Mouse (Mus musculus): ENCODE measurements around the gene Sstr4. TPM values are rescaled to one million over a fixed set of nuclear protein-coding genes. Genes with fewer than 3 reads are reported as not detected.

Sstr4 gene
- polyA plus RNA-seq, 1 experiment from 2014 or later: 1.1 TPM

DNA sequence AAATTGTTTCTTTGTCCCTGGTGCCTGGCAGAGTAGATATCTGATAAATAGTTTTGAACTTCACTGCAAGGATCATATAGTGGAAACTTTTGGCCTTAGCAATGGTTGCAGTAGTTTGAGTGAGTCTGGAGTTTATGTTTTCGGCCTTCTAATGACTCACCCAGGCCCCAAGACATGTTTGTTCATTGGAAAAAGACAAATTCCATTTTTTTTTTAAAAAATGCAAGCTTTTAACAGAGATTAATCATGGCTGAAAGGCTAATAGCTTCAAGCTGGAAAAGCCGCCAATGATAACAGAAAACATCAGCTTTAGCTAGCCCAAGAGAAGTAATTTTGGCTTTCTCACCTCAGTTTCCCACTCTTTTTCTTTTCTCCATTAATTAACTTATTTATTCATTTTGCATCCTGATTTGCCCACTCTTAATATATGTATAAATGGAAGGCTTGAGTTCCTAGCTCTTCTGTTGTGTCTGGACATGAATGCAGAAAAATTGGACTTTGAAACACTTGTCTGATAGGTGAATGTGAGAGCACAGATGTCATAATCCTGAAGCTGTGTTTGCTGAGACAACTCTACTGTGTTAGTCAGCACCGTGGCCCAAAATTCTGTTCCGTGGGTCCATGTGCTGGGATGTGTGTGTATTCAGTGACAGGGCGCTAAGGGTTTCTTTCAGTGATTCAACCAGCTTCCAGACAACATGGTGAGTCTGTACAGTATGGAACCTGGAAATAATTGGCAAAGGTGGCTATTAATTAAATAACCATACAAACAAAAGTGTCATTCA lies 3.9 kb downstream of the Sstr4 start:
- WGBS: 85% methylated on average over 5 of the region's 5 CpGs
- Histone ChIP-seq H3K36me3 (replicated peaks) (no peaks in the 10 kb centered on the region), H3K27ac (no peak overlapping the region), H3K9me3 (no peaks in the 10 kb centered on the region), H3K4me3 (no peak overlapping the region), H3K27me3 (ENCODE audit: poor library complexity, severe bottlenecking) (peaks cover 47% of the 10 kb centered on the region), H3K4me1 (peaks cover 19% of the 10 kb centered on the region)
- DNase-seq (ENCODE audit: extremely low spot score, low spot score): no peak

DNA sequence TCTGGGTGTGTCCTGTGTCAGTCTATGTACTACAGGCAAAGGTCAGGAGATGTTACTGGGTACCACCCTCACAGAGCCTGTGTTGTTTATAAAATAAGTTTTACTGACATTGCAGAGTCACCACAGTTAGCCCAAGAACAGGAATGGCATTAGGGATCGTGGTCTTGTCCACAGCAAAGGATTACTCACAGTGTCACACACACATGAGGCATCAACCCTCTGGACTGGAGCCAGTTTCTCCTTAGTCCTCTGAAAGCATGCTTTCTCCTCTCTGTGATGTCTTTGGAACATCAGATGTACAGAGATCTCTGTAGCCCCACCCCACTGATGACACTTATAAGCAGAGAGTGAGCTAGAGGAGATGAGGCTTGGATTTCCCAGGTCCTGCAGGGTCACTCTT lies 7.1 kb downstream of the Sstr4 start:
- H3K4me3 ChIP-seq: no peak overlapping the region
- no peaks in the 10 kb centered on the region for H3K36me3 ChIP-seq (replicated peaks)
- H3K27ac ChIP-seq: no peak overlapping the region
- peaks cover 48% of the 10 kb centered on the region for H3K27me3 ChIP-seq (ENCODE audit: poor library complexity, severe bottlenecking)
- no peaks in the 10 kb centered on the region for H3K9me3 ChIP-seq
- H3K4me1 ChIP-seq: peaks cover 17% of the 10 kb centered on the region
- DNase-seq (ENCODE audit: extremely low spot score, low spot score): no peak
- WGBS: 83% methylated on average over 1 of the region's 1 CpGs

DNA sequence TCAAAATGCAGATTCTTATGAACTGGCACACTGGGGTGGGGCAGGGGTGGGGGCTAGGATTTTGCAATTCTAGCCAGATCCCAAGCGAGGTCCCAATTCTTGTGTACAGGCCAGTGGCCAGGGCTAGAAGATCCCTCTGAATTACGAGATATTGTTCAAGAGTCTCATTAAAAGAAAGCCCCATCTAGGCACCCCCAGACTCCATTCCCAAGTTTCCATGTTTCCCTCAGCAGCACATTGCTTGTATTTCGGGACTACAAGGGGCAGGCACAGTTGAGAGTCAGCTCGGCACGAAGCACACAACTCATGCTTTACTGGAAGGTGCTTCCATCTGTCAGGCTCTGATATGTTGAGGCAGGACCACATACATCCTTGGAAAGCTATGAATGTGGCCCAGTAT lies 9.8 kb downstream of the Sstr4 start:
- DNase-seq (ENCODE audit: extremely low spot score, low spot score): no peak
- H3K9me3 ChIP-seq: no peaks in the 10 kb centered on the region
- H3K36me3 ChIP-seq (replicated peaks): no peaks in the 10 kb centered on the region
- H3K4me1 ChIP-seq: peaks cover 38% of the 10 kb centered on the region
- WGBS: 76% methylated on average over 5 of the region's 5 CpGs
- H3K4me3 ChIP-seq: no peak overlapping the region
- H3K27ac ChIP-seq: no peak overlapping the region
- peaks cover 62% of the 10 kb centered on the region for H3K27me3 ChIP-seq (ENCODE audit: poor library complexity, severe bottlenecking)

- H3K4me3 ChIP-seq: peak overlapping the region; percentile 50
- WGBS: 10% methylated on average over 34 of the region's 34 CpGs
- H3K36me3 ChIP-seq (replicated peaks): no peaks in the 10 kb centered on the region
- H3K27me3 ChIP-seq (ENCODE audit: poor library complexity, severe bottlenecking): peaks cover 62% of the 10 kb centered on the region
- H3K4me1 ChIP-seq: peaks cover 38% of the 10 kb centered on the region
- DNase-seq (ENCODE audit: extremely low spot score, low spot score): peak; percentile 39
- no peak overlapping the region for H3K27ac ChIP-seq
- no peaks in the 10 kb centered on the region for H3K9me3 ChIP-seq
Observed at GRCm38 (mm10) chr2:148406160-148406970, 11.2 kb downstream of the Sstr4 start.

- H3K27me3 ChIP-seq (ENCODE audit: poor library complexity, severe bottlenecking): peaks cover 62% of the 10 kb centered on the region
- peak overlapping the region; percentile 63 for H3K27ac ChIP-seq
- no peaks in the 10 kb centered on the region for H3K36me3 ChIP-seq (replicated peaks)
- H3K9me3 ChIP-seq: no peaks in the 10 kb centered on the region
- peak; percentile 43 for DNase-seq (ENCODE audit: extremely low spot score, low spot score)
- 4% methylated on average over 55 of the region's 55 CpGs for WGBS
- peaks cover 38% of the 10 kb centered on the region for H3K4me1 ChIP-seq
- peak overlapping the region; percentile 50 for H3K4me3 ChIP-seq
Observed at GRCm38 (mm10) chr2:148406971-148407869, 12.1 kb downstream of the Sstr4 start.

DNA sequence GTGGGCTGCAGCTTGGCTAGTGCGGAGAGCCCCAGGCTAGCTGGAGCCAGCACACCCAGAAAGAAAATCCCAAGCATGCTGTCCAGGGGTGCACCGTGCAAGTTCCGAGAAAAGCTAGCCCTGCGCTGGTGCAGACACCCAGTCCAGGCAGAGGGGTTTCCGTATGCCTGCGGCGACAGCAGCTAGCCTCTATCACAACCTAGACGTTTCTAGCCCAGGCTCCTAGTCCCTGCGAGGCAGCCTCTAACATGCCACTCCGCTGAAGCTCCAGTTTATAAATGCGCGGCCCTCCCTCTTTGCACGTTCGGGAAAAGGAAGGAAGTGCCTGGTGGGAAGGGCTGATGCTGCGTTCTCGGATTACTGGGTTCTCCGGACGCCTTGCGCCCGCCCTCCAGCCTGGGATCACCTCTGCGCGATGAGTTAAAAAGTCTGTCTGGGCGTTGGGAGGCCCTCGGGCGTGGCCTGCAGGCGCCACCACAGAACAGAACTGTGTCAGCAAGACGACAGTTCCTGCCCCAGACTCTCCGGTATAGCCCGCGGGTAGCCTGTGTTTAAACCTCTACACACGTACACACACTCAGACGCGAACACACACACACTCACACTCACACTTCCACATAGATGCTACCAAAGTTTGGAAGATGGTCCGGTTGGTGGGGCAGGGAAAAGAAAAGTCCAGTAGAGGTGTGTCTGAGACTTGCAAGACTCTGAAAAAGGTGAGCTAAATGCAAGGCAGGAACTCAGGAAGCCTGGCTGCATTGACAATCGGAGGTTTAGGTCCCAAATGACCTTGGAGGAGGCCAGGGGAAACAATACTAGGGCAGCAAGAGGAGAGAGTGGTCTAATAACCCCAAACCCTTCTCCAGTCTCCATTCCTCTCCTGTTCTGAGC lies 13.0 kb downstream of the Sstr4 start, which contains the start of gene Thbd:
TSS of gene Thbd (minus strand) at position 319 of the 891 bp plus-strand sequence.
- Histone ChIP-seq H3K9me3 (no peaks in the 10 kb centered on the region), H3K4me1 (peaks cover 38% of the 10 kb centered on the region), H3K4me3 (peak within 1 kb of the TSS; percentile 50), H3K27me3 (ENCODE audit: poor library complexity, severe bottlenecking) (peaks cover 62% of the 10 kb centered on the region), H3K36me3 (replicated peaks) (no peaks in the 10 kb centered on the region), H3K27ac (peak within 1 kb of the TSS; percentile 63)
- 3% methylated on average over 35 of the region's 35 CpGs for WGBS
- peak; percentile 44 for DNase-seq (ENCODE audit: extremely low spot score, low spot score)

- no peaks in the 10 kb centered on the region for H3K36me3 ChIP-seq (replicated peaks)
- whole genome bisulfite sequencing: 14% methylated on average over 6 of the region's 6 CpGs
- no peak overlapping the region for H3K4me3 ChIP-seq
- H3K4me1 ChIP-seq: peaks cover 38% of the 10 kb centered on the region
- H3K9me3 ChIP-seq: no peaks in the 10 kb centered on the region
- DNase-seq (ENCODE audit: extremely low spot score, low spot score): no peak
- peaks cover 57% of the 10 kb centered on the region for H3K27me3 ChIP-seq (ENCODE audit: poor library complexity, severe bottlenecking)
- no peak overlapping the region for H3K27ac ChIP-seq
Observed at GRCm38 (mm10) chr2:148408761-148409120, 13.6 kb downstream of the Sstr4 start.

GRCm38 (mm10) chr2:148409141-148409540 lies 14.0 kb downstream of the Sstr4 start:
- no peak overlapping the region for H3K4me3 ChIP-seq
- no peaks in the 10 kb centered on the region for H3K9me3 ChIP-seq
- peak; percentile 63 for DNase-seq (ENCODE audit: extremely low spot score, low spot score)
- 31% methylated on average over 9 of the region's 9 CpGs for WGBS
- peaks cover 38% of the 10 kb centered on the region for H3K4me1 ChIP-seq
- no peaks in the 10 kb centered on the region for H3K36me3 ChIP-seq (replicated peaks)
- H3K27ac ChIP-seq: no peak overlapping the region
- peaks cover 53% of the 10 kb centered on the region for H3K27me3 ChIP-seq (ENCODE audit: poor library complexity, severe bottlenecking)

DNA sequence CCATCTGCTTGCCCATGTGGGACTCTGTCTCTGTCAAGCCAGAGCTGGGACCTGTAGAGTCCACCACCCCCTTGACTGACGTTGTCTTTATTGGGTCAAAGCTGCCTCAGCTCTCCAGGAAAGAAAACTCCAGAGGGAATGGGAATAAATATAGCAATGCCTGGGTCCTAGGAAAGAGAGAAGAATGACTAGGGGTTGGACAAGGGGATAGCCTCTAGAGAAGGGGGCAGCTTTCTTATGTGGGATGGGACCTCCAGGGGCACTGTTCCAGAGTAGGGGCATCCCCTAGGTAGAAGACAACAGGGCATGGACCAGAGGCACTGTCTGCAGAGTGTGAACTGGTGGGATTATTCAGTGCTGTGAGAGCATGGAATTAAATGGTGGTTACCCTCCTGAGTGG lies 14.7 kb downstream of the Sstr4 start:
- WGBS: 93% methylated on average over 1 of the region's 1 CpGs
- Histone ChIP-seq H3K9me3 (no peaks in the 10 kb centered on the region), H3K27ac (no peak overlapping the region), H3K27me3 (ENCODE audit: poor library complexity, severe bottlenecking) (peaks cover 46% of the 10 kb centered on the region), H3K4me3 (no peak overlapping the region), H3K4me1 (peaks cover 38% of the 10 kb centered on the region), H3K36me3 (replicated peaks) (no peaks in the 10 kb centered on the region)
- DNase-seq (ENCODE audit: extremely low spot score, low spot score): no peak

DNA sequence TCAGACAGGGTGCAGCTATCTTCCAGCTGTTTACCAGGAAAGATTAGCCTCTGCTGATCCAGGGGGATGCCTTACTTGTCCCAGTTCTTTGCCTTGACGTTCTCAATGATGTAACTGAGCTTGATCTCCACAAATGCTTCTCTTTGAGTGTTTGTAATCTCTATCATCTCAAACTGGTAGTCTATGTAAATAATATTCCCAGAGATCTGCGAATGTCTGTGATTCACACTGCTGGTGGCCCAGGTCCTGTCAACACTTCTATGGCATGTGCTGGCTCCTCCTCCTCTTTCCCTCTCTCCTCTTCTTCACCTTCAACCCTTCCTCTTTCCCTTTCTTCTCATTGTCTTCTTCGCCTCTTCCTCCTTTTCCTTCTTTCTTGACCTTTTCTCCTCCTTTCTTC lies 24.0 kb downstream of the Sstr4 start:
- H3K4me3 ChIP-seq: no peak overlapping the region
- H3K27ac ChIP-seq: no peak overlapping the region
- 82% methylated on average over 3 of the region's 3 CpGs for WGBS
- no peak for DNase-seq (ENCODE audit: extremely low spot score, low spot score)
- no peaks in the 10 kb centered on the region for H3K4me1 ChIP-seq
- no peaks in the 10 kb centered on the region for H3K36me3 ChIP-seq (replicated peaks)
- no peaks in the 10 kb centered on the region for H3K27me3 ChIP-seq (ENCODE audit: poor library complexity, severe bottlenecking)
- no peaks in the 10 kb centered on the region for H3K9me3 ChIP-seq

DNA sequence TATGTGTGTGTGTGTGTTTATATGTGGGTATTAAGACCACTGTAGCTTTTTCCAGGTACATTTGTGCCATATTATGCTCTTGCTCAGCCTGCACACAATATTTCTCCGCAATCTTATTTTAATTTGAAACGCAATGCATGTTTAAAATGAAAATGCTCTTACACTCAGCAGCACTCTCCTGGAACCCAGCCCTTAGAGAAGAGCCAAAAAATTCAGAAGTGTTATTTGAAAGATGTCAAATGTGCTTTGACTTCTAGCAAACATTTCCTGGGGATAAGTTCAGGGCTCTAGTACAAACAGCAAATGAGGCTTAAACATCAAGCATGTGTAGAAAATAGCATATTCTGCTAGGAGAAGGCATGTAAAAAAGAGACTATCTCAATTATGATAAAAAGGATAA lies 24.6 kb downstream of the Sstr4 start:
- no peaks in the 10 kb centered on the region for H3K9me3 ChIP-seq
- H3K27me3 ChIP-seq (ENCODE audit: poor library complexity, severe bottlenecking): no peaks in the 10 kb centered on the region
- WGBS: 91% methylated on average over 2 of the region's 2 CpGs
- no peaks in the 10 kb centered on the region for H3K4me1 ChIP-seq
- DNase-seq (ENCODE audit: extremely low spot score, low spot score): no peak
- no peak overlapping the region for H3K27ac ChIP-seq
- H3K36me3 ChIP-seq (replicated peaks): no peaks in the 10 kb centered on the region
- H3K4me3 ChIP-seq: no peak overlapping the region

GRCm38 (mm10) chr2:148421112-148421511 lies 26.0 kb downstream of the Sstr4 start:
- no peak overlapping the region for H3K27ac ChIP-seq
- 53% methylated on average over 1 of the region's 1 CpGs for WGBS
- no peaks in the 10 kb centered on the region for H3K27me3 ChIP-seq (ENCODE audit: poor library complexity, severe bottlenecking)
- DNase-seq (ENCODE audit: extremely low spot score, low spot score): no peak
- no peaks in the 10 kb centered on the region for H3K9me3 ChIP-seq
- no peak overlapping the region for H3K4me3 ChIP-seq
- H3K4me1 ChIP-seq: no peaks in the 10 kb centered on the region
- H3K36me3 ChIP-seq (replicated peaks): no peaks in the 10 kb centered on the region
